Mouse (Mus musculus): Measurements from ENCODE around the gene Tex46.

GRCm38 (mm10) chr4:136636511-136636910 lies 26.3 kb downstream of the Tex46 start:
- TF ChIP-seq ZNF384 (IDR thresholded peaks at IDR 0.05; ENCODE audit: low read depth, low read length) (no peak), HCFC1 (IDR thresholded peaks at IDR 0.05; ENCODE audit: borderline replicate concordance, insufficient read depth, low read length) (no peak), MAFK (IDR thresholded peaks at IDR 0.05; ENCODE audit: insufficient read depth, low read depth, low read length) (no peak)

Data from ES-E14 (cell line).